Mouse (Mus musculus): ENCODE results near the gene Zfp518b.

- TF ChIP-seq POLR2A (IDR thresholded peaks at IDR 0.05; ENCODE audit: low read depth, low read length) (no peak), CTCF (IDR thresholded peaks at IDR 0.05; ENCODE audit: extremely low read depth, insufficient read depth, insufficient read length, insufficient replicate concordance) (no peak)
Observed at GRCm38 (mm10) chr5:38708940-38709581, 24.4 kb upstream of the Zfp518b start.

Measured in spleen, adult 2 months (tissue).